Mouse (Mus musculus): ENCODE results near the gene Stard5. TPM values are rescaled to one million over a fixed set of nuclear protein-coding genes. Genes with fewer than 3 reads are reported as not detected.

Stard5 gene
- polyA plus RNA-seq, 1 experiment from 2014 or later, result 23.3 TPM

- WGBS, result 82% methylated on average over 6 of the region's 6 CpGs
- Histone ChIP-seq H3K9me3 (ENCODE audit: control insufficient read depth, low read length) (no peaks in the 10 kb centered on the region), H3K36me3 (ENCODE audit: control insufficient read depth, insufficient read depth, low read length) (no peaks in the 10 kb centered on the region), H3K4me1 (ENCODE audit: control insufficient read depth, insufficient read depth, low read length) (no peaks in the 10 kb centered on the region), H3K27me3 (replicated peaks; ENCODE audit: control insufficient read depth, insufficient read depth, low read length) (no peaks in the 10 kb centered on the region), H3K4me2 (ENCODE audit: low read depth, low read length) (no peak overlapping the region), H3K4me3 (ENCODE audit: low read depth, low read length) (no peak overlapping the region), H3K27ac (replicated peaks; ENCODE audit: low read depth, low read length) (no peak overlapping the region), H3K9ac (ENCODE audit: low read depth, low read length) (no peak overlapping the region)
- DNase-seq (ENCODE audit: low spot score), result no peak
- no peak for ATAC-seq (ENCODE audit: low read depth)
Observed at GRCm38 (mm10) chr7:83662711-83663375, 31.1 kb downstream of the Stard5 start.

GRCm38 (mm10) chr7:83666087-83666595 is 34.4 kb downstream of the Stard5 start:
- ATAC-seq (ENCODE audit: low read depth) (no peak), DNase-seq (ENCODE audit: low spot score) (no peak)
- no peak overlapping the region for H3K9ac ChIP-seq (ENCODE audit: low read depth, low read length)
- H3K9me3 ChIP-seq (ENCODE audit: control insufficient read depth, low read length), result no peaks in the 10 kb centered on the region
- no peaks in the 10 kb centered on the region for H3K27me3 ChIP-seq (replicated peaks; ENCODE audit: control insufficient read depth, insufficient read depth, low read length)
- 89% methylated on average over 4 of the region's 4 CpGs for WGBS
- no peak overlapping the region for H3K4me3 ChIP-seq (ENCODE audit: low read depth, low read length)
- H3K27ac ChIP-seq (replicated peaks; ENCODE audit: low read depth, low read length), result no peak overlapping the region
- H3K36me3 ChIP-seq (ENCODE audit: control insufficient read depth, insufficient read depth, low read length), result no peaks in the 10 kb centered on the region
- H3K4me1 ChIP-seq (ENCODE audit: control insufficient read depth, insufficient read depth, low read length), result no peaks in the 10 kb centered on the region
- H3K4me2 ChIP-seq (ENCODE audit: low read depth, low read length), result no peak overlapping the region

- no peaks in the 10 kb centered on the region for H3K9me3 ChIP-seq (ENCODE audit: control insufficient read depth, low read length)
- no peak overlapping the region for H3K27ac ChIP-seq (replicated peaks; ENCODE audit: low read depth, low read length)
- no peak overlapping the region for H3K4me2 ChIP-seq (ENCODE audit: low read depth, low read length)
- no peaks in the 10 kb centered on the region for H3K27me3 ChIP-seq (replicated peaks; ENCODE audit: control insufficient read depth, insufficient read depth, low read length)
- H3K36me3 ChIP-seq (ENCODE audit: control insufficient read depth, insufficient read depth, low read length), result no peaks in the 10 kb centered on the region
- WGBS, result 82% methylated on average over 5 of the region's 5 CpGs
- no peaks in the 10 kb centered on the region for H3K4me1 ChIP-seq (ENCODE audit: control insufficient read depth, insufficient read depth, low read length)
- no peak overlapping the region for H3K9ac ChIP-seq (ENCODE audit: low read depth, low read length)
- DNase-seq (ENCODE audit: low spot score) (no peak), ATAC-seq (ENCODE audit: low read depth) (no peak)
- no peak overlapping the region for H3K4me3 ChIP-seq (ENCODE audit: low read depth, low read length)
Observed at GRCm38 (mm10) chr7:83667936-83668645, 36.3 kb downstream of the Stard5 start.

- DNase-seq (ENCODE audit: low spot score) (peak; percentile 63), ATAC-seq (ENCODE audit: low read depth) (no peak)
- H3K27me3 ChIP-seq (replicated peaks; ENCODE audit: control insufficient read depth, insufficient read depth, low read length), result no peaks in the 10 kb centered on the region
- H3K4me2 ChIP-seq (ENCODE audit: low read depth, low read length), result no peak overlapping the region
- H3K36me3 ChIP-seq (ENCODE audit: control insufficient read depth, insufficient read depth, low read length), result no peaks in the 10 kb centered on the region
- no peak overlapping the region for H3K9ac ChIP-seq (ENCODE audit: low read depth, low read length)
- no peak overlapping the region for H3K4me3 ChIP-seq (ENCODE audit: low read depth, low read length)
- H3K4me1 ChIP-seq (ENCODE audit: control insufficient read depth, insufficient read depth, low read length), result no peaks in the 10 kb centered on the region
- no peak overlapping the region for H3K27ac ChIP-seq (replicated peaks; ENCODE audit: low read depth, low read length)
- WGBS, result 7% methylated on average over 1 of the region's 1 CpGs
- H3K9me3 ChIP-seq (ENCODE audit: control insufficient read depth, low read length), result no peaks in the 10 kb centered on the region
Observed at GRCm38 (mm10) chr7:83668724-83669123, 37.0 kb downstream of the Stard5 start.

- H3K9me3 ChIP-seq (ENCODE audit: control insufficient read depth, low read length), result no peaks in the 10 kb centered on the region
- WGBS, result 79% methylated on average over 6 of the region's 6 CpGs
- no peak overlapping the region for H3K27ac ChIP-seq (replicated peaks; ENCODE audit: low read depth, low read length)
- no peak overlapping the region for H3K4me3 ChIP-seq (ENCODE audit: low read depth, low read length)
- no peak for ATAC-seq (ENCODE audit: low read depth)
- no peaks in the 10 kb centered on the region for H3K27me3 ChIP-seq (replicated peaks; ENCODE audit: control insufficient read depth, insufficient read depth, low read length)
- H3K4me2 ChIP-seq (ENCODE audit: low read depth, low read length), result no peak overlapping the region
- no peaks in the 10 kb centered on the region for H3K36me3 ChIP-seq (ENCODE audit: control insufficient read depth, insufficient read depth, low read length)
- no peak overlapping the region for H3K9ac ChIP-seq (ENCODE audit: low read depth, low read length)
- no peaks in the 10 kb centered on the region for H3K4me1 ChIP-seq (ENCODE audit: control insufficient read depth, insufficient read depth, low read length)
- DNase-seq (ENCODE audit: low spot score), result no peak
Observed at GRCm38 (mm10) chr7:83671573-83671972, 39.8 kb downstream of the Stard5 start.

- no peak overlapping the region for H3K27ac ChIP-seq (replicated peaks; ENCODE audit: low read depth, low read length)
- H3K4me2 ChIP-seq (ENCODE audit: low read depth, low read length), result no peak overlapping the region
- WGBS, result 30% methylated on average over 5 of the region's 5 CpGs
- peak; percentile 28 for DNase-seq (ENCODE audit: low spot score)
- no peak overlapping the region for H3K4me3 ChIP-seq (ENCODE audit: low read depth, low read length)
- no peaks in the 10 kb centered on the region for H3K27me3 ChIP-seq (replicated peaks; ENCODE audit: control insufficient read depth, insufficient read depth, low read length)
- H3K4me1 ChIP-seq (ENCODE audit: control insufficient read depth, insufficient read depth, low read length), result no peaks in the 10 kb centered on the region
- no peaks in the 10 kb centered on the region for H3K9me3 ChIP-seq (ENCODE audit: control insufficient read depth, low read length)
- no peaks in the 10 kb centered on the region for H3K36me3 ChIP-seq (ENCODE audit: control insufficient read depth, insufficient read depth, low read length)
- H3K9ac ChIP-seq (ENCODE audit: low read depth, low read length), result no peak overlapping the region
- no peak for ATAC-seq (ENCODE audit: low read depth)
Observed at GRCm38 (mm10) chr7:83675545-83676254, 43.9 kb downstream of the Stard5 start.

- Histone ChIP-seq H3K36me3 (ENCODE audit: control insufficient read depth, insufficient read depth, low read length) (no peaks in the 10 kb centered on the region), H3K4me2 (ENCODE audit: low read depth, low read length) (no peak overlapping the region), H3K27me3 (replicated peaks; ENCODE audit: control insufficient read depth, insufficient read depth, low read length) (no peaks in the 10 kb centered on the region), H3K4me1 (ENCODE audit: control insufficient read depth, insufficient read depth, low read length) (no peaks in the 10 kb centered on the region), H3K9me3 (ENCODE audit: control insufficient read depth, low read length) (no peaks in the 10 kb centered on the region), H3K27ac (replicated peaks; ENCODE audit: low read depth, low read length) (no peak overlapping the region), H3K4me3 (ENCODE audit: low read depth, low read length) (no peak overlapping the region), H3K9ac (ENCODE audit: low read depth, low read length) (no peak overlapping the region)
- DNase-seq (ENCODE audit: low spot score) (no peak), ATAC-seq (ENCODE audit: low read depth) (no peak)
- 77% methylated on average over 3 of the region's 3 CpGs for WGBS
Observed at GRCm38 (mm10) chr7:83677296-83677695, 45.5 kb downstream of the Stard5 start.

GRCm38 (mm10) chr7:83678506-83678905 is 46.7 kb downstream of the Stard5 start:
- Histone ChIP-seq H3K27me3 (replicated peaks; ENCODE audit: control insufficient read depth, insufficient read depth, low read length) (no peaks in the 10 kb centered on the region), H3K9me3 (ENCODE audit: control insufficient read depth, low read length) (no peaks in the 10 kb centered on the region), H3K4me3 (ENCODE audit: low read depth, low read length) (no peak overlapping the region), H3K36me3 (ENCODE audit: control insufficient read depth, insufficient read depth, low read length) (no peaks in the 10 kb centered on the region), H3K4me1 (ENCODE audit: control insufficient read depth, insufficient read depth, low read length) (no peaks in the 10 kb centered on the region), H3K27ac (replicated peaks; ENCODE audit: low read depth, low read length) (no peak overlapping the region), H3K4me2 (ENCODE audit: low read depth, low read length) (no peak overlapping the region), H3K9ac (ENCODE audit: low read depth, low read length) (no peak overlapping the region)
- DNase-seq (ENCODE audit: low spot score) (no peak), ATAC-seq (ENCODE audit: low read depth) (no peak)
- 91% methylated on average over 4 of the region's 4 CpGs for WGBS
